Mouse (Mus musculus) midbrain, embryonic 16.5 days (tissue): ENCODE data around the gene Pcare. TPM values are rescaled to one million over a fixed set of nuclear protein-coding genes. Genes with fewer than 3 reads are reported as not detected.

ENCODE experiments used
- ATAC-seq: fragments of 200-750 bp; cut with Nextera tagmentation; 2 replicates; pipeline ENCODE4 v1.8.0; 2017; ENCODE audit warnings: moderate TSS enrichment
- H3K27ac ChIP-seq: fragments of 300-500 bp; sonication (generic); 2 replicates; pipeline ENCODE4 v1.5.1; 2014; ENCODE audit warnings: mild to moderate bottlenecking, low read length, mixed read lengths
- H3K27me3 ChIP-seq: fragments of 300-500 bp; sonication (generic); 2 replicates; pipeline ENCODE4 v1.6.1; 2014; ENCODE audit warnings: low read depth, low read length, mixed read lengths; ENCODE audit not compliant: control insufficient read depth, insufficient read depth
- H3K36me3 ChIP-seq: fragments of 300-500 bp; sonication (generic); 2 replicates; pipeline ENCODE4 v1.6.1; 2014; ENCODE audit warnings: mild to moderate bottlenecking, low read length, moderate library complexity, mixed read lengths; ENCODE audit not compliant: control insufficient read depth, insufficient read depth
- H3K4me1 ChIP-seq: fragments of 300-500 bp; sonication (generic); 2 replicates; pipeline ENCODE4 v1.6.1; 2014; ENCODE audit warnings: mild to moderate bottlenecking, low read length, mixed read lengths; ENCODE audit not compliant: control insufficient read depth, insufficient read depth
- H3K4me2 ChIP-seq: fragments of 300-500 bp; sonication (generic); 2 replicates; pipeline ENCODE4 v1.6.1; 2014; ENCODE audit warnings: mild to moderate bottlenecking, low read length, mixed read lengths
- H3K4me3 ChIP-seq: fragments of 300-500 bp; sonication (generic); 2 replicates; pipeline ENCODE4 v1.5.1; 2014; ENCODE audit warnings: low read depth, mild to moderate bottlenecking, low read length, moderate library complexity, mixed read lengths
- H3K9ac ChIP-seq: fragments of 300-500 bp; sonication (generic); 2 replicates; pipeline ENCODE4 v1.6.1; 2014; ENCODE audit warnings: low read depth, low read length, mixed read lengths
- H3K9me3 ChIP-seq: fragments of 300-500 bp; sonication (generic); replicated peaks from 2 replicates; pipeline ENCODE4 v1.6.1; 2014; ENCODE audit warnings: mild to moderate bottlenecking, low read length, mixed read lengths; ENCODE audit not compliant: control insufficient read depth, poor library complexity, severe bottlenecking
- WGBS: fragments of 180-500 bp; shearing (Covaris S2); extraction: QIAGEN DNeasy Blood & Tissue Kit; methylation state at CpG from one replicate; pipeline ENCODE4 v1.1.7; 2014; 5-methylcytosine and 5-hydroxymethylcytosine counted together
- polyA plus RNA-seq: library from polyadenylated mRNA; unstranded; fragments of >200 nt; fragmentation: Nextera tagmentation; extraction: Ambion mirVana; gene quantifications from 2 replicates; pipeline ENCODE4 v1.2.1, GENCODE M21; 2015

Gene Pcare
- polyA plus RNA-seq, 1 experiment from 2014 or later = not detected

DNA sequence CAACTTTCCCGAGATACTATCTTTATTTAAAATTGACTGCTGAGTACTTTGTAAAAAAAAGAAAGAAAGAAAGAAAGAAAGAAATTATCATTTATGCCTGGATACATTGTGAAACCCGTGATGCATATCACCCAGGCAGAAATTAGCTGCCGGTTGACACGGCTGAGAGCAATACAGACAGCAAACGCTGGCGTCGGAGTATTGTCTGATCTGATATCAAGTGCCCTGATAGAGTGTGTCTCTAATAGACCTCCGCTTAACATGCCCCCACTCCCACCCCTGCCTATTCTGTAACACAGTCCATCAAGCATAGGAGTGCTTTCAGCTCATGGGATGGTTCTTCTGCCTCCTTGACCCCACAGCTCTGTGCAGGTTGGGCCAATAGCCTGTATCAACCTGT lies 5.1 kb downstream of the Pcare start:
- peak; percentile 46; the same call in 1 of the 2 replicates for ATAC-seq
- Histone ChIP-seq H3K27me3 (no peaks in the 10 kb centered on the region), H3K9ac (no peak overlapping the region), H3K36me3 (no peaks in the 10 kb centered on the region), H3K4me2 (no peak overlapping the region), H3K27ac (no peak overlapping the region), H3K4me3 (no peak overlapping the region), H3K9me3 (no peaks in the 10 kb centered on the region), H3K4me1 (peaks cover 4% of the 10 kb centered on the region; the same call in 1 of the 2 replicates)
- 65% methylated on average over 8 of the region's 8 CpGs for WGBS

DNA sequence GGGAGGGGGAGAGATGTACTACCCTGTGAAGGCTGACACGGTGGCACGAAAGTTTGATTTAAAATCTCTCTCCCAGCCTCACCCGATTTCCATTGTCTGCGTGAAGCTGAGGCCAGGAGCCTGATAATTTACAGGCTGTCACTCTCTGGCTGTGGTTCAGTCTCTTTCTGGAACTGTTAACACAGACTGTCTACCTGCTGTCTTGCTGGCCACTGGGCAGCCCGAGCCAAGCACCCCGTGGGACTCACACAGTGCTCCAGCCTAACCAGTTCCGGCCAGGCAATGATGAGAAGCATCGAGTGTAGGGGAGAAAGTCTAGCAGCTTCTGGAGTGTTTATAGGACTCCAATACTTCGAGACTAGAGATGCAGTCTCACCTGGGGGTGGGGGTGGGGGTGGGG lies 6.6 kb downstream of the Pcare start:
- Histone ChIP-seq H3K4me1 (peaks cover 4% of the 10 kb centered on the region; the same call in 1 of the 2 replicates), H3K4me2 (no peak overlapping the region), H3K9ac (no peak overlapping the region), H3K9me3 (no peaks in the 10 kb centered on the region), H3K36me3 (no peaks in the 10 kb centered on the region), H3K4me3 (no peak overlapping the region), H3K27me3 (no peaks in the 10 kb centered on the region), H3K27ac (no peak overlapping the region)
- no peak for ATAC-seq
- WGBS = 83% methylated on average over 9 of the region's 9 CpGs

DNA sequence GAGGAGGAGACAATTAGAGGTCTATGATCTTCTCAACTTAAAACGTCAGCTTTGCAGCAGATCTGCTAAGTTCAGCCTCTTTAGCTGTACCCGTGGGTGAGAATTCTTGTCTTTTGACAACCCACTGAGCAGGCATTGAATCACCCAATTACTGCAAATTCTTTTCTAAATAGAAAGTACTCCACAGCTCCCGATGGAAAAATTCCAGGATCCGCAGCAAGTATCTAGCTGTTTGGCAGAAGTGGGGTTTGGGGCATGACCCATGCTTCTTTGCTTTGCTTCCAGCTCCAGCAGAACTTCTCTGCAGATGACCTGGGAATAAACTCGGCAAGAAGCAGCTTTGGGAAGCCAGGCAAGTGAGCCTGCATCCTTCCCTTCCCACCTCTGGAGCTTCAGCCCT lies 9.8 kb downstream of the Pcare start:
- Histone ChIP-seq H3K9ac (no peak overlapping the region), H3K9me3 (no peaks in the 10 kb centered on the region), H3K4me2 (no peak overlapping the region), H3K4me1 (peaks cover 4% of the 10 kb centered on the region; the same call in 1 of the 2 replicates), H3K27me3 (no peaks in the 10 kb centered on the region), H3K36me3 (no peaks in the 10 kb centered on the region), H3K27ac (no peak overlapping the region), H3K4me3 (no peak overlapping the region)
- 25% methylated on average over 5 of the region's 5 CpGs for WGBS
- ATAC-seq = no peak

DNA sequence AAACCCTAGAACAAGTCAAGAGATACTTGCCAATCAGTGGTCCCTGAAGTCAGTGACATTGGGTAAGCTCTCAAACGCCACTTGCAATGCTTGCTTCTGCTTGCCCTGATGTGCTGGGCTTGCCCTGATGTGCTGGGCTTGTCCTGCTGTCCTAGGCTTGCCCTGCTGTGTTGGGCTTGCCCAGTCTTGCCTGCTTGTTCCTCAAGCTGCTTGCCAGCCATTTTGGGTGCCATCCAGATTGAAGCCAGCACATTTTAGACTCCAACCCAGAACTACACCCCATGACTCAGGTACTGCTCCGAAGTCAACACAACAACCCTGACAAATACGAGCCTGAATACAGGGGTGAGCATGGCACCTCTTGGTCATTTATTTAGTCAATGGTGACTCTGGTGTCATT lies 10.5 kb downstream of the Pcare start:
- 92% methylated on average over 3 of the region's 3 CpGs for WGBS
- Histone ChIP-seq H3K9ac (no peak overlapping the region), H3K4me3 (no peak overlapping the region), H3K4me2 (no peak overlapping the region), H3K27ac (no peak overlapping the region), H3K4me1 (peaks cover 2% of the 10 kb centered on the region; the same call in 1 of the 2 replicates), H3K9me3 (no peaks in the 10 kb centered on the region), H3K27me3 (no peaks in the 10 kb centered on the region), H3K36me3 (no peaks in the 10 kb centered on the region)
- ATAC-seq = no peak

DNA sequence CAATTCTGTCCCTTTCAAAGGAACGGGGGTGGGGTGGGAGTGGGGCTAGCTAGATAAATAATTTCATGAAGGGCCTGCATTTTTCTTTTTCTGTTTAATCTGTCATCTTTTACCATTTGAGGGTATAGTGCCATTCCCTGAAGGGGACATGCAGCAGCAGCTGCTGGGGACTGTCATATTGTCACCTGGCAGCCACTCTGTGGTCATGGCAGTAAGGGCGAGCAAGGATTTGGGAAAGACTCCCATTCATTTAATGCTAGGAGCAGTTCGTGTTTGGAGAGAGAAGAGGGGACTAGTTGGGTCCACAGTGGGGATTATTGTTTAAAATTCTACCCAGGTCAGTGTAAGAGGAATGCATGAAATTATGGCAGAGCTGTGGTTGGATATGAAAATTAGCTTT lies 16.3 kb downstream of the Pcare start:
- Histone ChIP-seq H3K4me1 (no peaks in the 10 kb centered on the region), H3K4me2 (no peak overlapping the region), H3K27ac (no peak overlapping the region), H3K4me3 (no peak overlapping the region), H3K9me3 (no peaks in the 10 kb centered on the region), H3K9ac (no peak overlapping the region), H3K27me3 (no peaks in the 10 kb centered on the region), H3K36me3 (no peaks in the 10 kb centered on the region)
- 58% methylated on average over 3 of the region's 3 CpGs for WGBS
- no peak for ATAC-seq

DNA sequence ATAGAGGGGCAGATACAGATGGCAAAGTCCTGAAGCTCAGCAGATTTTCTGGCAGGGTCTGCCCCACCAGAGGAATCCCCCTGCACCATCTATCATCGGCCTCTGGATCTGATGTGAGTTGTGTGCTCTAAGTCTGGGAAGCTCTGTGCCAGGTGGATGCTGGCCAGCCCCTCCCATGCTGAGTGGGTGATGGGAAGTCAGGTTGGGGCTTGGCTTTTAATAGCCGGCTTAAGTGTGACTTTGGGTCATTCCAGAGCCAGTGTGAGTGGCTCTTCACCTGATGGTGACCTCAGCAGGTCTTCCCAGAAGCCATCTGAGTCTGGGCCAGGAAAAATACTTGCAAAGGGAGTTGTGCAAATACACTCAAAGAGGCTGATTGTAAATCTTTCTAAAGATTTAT lies 22.0 kb downstream of the Pcare start:
- no peaks in the 10 kb centered on the region for H3K27me3 ChIP-seq
- H3K4me1 ChIP-seq = no peaks in the 10 kb centered on the region
- H3K9ac ChIP-seq = no peak overlapping the region
- H3K27ac ChIP-seq = no peak overlapping the region
- no peak for ATAC-seq
- H3K4me2 ChIP-seq = no peak overlapping the region
- no peaks in the 10 kb centered on the region for H3K36me3 ChIP-seq
- no peaks in the 10 kb centered on the region for H3K9me3 ChIP-seq
- no peak overlapping the region for H3K4me3 ChIP-seq
- 77% methylated on average over 2 of the region's 2 CpGs for WGBS

DNA sequence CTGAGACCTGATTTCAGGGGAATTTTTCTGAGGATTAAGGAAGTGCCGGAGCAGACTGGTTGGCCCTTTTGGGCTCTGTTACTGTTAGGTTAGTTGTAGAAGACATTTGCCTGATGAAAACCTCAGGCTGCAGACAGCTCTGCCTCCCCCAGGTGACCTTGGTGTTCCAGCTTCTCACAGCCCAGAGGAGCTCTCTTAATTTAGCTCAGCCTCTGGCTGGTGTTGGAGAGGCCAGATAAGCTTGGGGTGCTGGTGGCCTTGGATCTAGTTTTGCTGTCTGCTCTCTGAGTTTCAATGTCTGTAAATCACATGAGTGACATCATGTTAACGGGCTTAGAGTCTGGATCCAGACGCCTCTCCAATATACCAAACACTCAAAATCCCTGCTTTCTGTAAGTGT lies 31.7 kb downstream of the Pcare start:
- no peak for ATAC-seq
- H3K4me2 ChIP-seq = no peak overlapping the region
- no peak overlapping the region for H3K27ac ChIP-seq
- H3K4me1 ChIP-seq = no peaks in the 10 kb centered on the region
- no peaks in the 10 kb centered on the region for H3K27me3 ChIP-seq
- H3K36me3 ChIP-seq = no peaks in the 10 kb centered on the region
- no peaks in the 10 kb centered on the region for H3K9me3 ChIP-seq
- H3K4me3 ChIP-seq = no peak overlapping the region
- H3K9ac ChIP-seq = no peak overlapping the region
- 76% methylated on average over 3 of the region's 3 CpGs for WGBS

DNA sequence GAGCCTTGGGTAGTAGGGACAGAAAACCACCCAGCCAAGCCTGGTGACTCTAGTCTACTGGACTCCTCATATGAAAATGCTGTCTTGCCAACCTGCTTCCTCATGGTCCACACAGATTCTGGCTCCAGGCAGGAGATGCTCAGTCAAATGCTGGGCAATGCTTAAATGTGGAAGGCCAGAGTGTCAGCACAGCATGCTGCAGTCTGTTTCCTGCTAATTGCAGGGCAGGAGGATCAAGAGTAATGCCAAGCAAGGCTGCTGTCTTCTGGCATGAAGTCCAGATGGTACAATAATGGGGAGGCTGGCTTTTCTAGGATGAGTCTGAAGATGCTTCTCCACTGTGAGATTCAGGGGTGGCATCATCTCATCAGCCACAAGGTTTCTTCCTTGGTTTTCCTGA lies 32.3 kb downstream of the Pcare start:
- Histone ChIP-seq H3K4me1 (no peaks in the 10 kb centered on the region), H3K4me2 (no peak overlapping the region), H3K9me3 (no peaks in the 10 kb centered on the region), H3K36me3 (no peaks in the 10 kb centered on the region), H3K27ac (no peak overlapping the region), H3K27me3 (no peaks in the 10 kb centered on the region), H3K4me3 (no peak overlapping the region), H3K9ac (no peak overlapping the region)
- no peak for ATAC-seq

DNA sequence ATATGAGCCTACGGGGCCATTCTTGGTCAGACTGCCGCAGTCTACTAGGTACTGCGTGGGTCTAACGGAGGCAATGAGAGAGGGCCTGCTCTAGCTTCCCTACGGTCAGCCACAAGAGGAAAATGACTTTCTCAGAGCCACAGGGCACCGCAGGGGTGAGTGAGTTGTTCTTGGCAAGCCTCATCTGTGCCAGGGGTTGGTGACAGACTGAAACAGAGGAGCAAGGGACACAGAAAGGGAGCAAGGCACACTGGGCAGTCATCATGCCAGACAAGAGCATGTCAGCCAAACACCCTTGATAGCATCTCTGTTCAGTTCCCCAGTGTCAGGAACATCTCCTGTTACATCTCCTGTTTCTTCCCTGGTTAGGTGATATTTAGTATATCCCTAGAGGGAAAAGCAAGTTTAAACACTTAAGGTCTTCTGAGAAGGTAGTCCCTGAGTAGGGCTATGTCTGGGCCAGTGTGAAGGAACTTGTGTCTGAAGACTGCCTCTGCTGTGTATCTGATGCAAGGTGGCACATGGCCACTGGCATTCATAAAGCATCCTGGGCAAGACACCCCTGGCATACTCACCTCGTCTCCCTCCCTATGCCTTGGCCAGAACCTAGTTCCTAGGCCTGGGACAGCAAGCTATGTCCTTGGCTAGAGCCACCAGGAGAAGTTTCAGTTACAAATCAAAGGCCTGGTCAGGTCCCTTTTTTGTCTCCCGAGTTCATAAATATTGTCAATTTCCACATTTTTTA lies 34.6 kb downstream of the Pcare start:
- Histone ChIP-seq H3K9ac (no peak overlapping the region), H3K27me3 (no peaks in the 10 kb centered on the region), H3K4me2 (no peak overlapping the region), H3K27ac (no peak overlapping the region), H3K4me3 (no peak overlapping the region), H3K36me3 (no peaks in the 10 kb centered on the region), H3K9me3 (no peaks in the 10 kb centered on the region), H3K4me1 (no peaks in the 10 kb centered on the region)
- 95% methylated on average over 8 of the region's 8 CpGs for WGBS
- no peak for ATAC-seq
